Mouse (Mus musculus) ZHBTc4 (cell line): ENCODE data around the gene Ptprb.

ENCODE experiments used
- DNase-seq: peaks from one replicate; pipeline ENCODE4 v3.0.0-alpha.2; 2011; ENCODE audit warnings: low read depth, low spot score

Ptprb gene

DNA sequence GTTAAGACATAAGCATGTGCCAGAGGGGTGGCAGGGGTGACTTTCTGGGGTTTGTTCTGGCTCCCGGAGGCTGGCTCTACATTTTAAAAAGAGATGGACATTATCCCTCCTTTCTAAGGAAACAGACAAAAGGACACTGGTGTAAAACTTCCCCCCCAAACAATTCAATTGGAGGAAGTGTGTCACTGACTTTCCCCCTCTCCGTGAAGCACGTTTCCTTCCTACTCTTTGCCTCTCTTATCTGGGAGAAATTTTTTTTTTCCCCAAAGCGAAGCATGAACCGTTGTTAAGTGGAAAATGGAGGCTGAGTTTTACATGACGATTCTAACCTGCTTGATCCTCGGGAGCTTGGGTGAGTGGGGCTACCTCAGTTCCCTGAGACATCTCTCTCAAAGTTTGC, at the start of gene Ptprb:
TSS of gene Ptprb (plus strand) at position 244 of the 400 bp plus-strand sequence.
- no peak for DNase-seq

DNA sequence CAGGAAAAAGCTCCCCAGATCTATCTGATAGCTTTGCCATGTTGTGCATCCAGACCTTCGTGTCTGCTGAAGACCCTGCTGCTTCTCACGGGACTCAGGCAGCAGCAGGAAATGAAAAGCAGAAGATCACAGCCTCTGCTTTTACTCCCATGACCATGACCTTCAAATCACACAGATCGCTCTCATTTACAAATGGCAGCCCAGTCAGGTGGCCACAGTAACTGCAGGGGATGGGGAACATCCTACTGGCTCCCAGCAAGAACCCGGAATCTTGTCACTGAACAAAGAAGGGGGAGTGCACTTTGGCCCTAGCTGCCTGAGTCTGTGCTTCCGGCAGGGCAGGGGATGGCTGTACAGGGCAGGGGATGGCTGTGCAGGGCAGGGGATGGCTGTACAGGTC, 40.0 kb upstream of the Ptprb start:
- DNase-seq, result peak; percentile 34

DNA sequence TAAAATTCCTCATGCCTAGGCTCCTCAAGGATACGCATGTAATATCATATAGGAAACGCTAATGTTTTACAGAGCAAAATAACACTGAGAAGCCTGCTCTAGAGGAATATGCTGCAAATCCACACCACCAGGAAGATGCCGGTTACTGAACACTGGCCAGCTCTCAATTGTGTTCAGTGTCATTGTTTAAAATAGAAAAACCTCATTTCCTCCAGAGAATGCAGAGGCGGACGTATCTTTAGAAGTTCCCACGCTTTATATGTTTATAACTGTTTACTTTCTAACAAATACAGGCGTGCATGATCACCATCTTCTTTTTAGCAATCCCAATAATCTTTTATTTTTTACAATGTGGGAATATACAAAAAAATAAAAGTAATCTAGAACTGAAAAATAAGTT, 33.1 kb upstream of the Ptprb start:
- no peak for DNase-seq

DNA sequence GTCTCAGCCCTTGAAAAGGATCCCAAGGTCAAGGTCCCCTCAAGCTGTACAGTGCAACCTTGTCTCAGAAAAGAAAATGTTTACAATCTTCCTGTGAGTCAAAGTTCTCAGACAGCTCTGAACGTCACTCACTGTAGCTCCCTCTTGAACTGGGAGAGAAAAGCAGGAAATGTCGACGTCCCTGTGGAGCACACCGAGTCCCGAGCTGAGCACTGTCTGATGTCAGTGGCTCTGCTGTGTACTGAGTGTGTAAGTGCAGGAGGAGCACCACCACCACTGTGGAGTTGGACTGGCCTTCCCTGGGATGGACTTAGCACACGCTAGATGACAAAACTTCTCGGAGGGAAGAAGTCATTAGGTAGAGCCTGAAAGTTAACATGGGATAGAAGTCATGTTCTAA, 31.9 kb upstream of the Ptprb start:
- DNase-seq, result no peak

DNA sequence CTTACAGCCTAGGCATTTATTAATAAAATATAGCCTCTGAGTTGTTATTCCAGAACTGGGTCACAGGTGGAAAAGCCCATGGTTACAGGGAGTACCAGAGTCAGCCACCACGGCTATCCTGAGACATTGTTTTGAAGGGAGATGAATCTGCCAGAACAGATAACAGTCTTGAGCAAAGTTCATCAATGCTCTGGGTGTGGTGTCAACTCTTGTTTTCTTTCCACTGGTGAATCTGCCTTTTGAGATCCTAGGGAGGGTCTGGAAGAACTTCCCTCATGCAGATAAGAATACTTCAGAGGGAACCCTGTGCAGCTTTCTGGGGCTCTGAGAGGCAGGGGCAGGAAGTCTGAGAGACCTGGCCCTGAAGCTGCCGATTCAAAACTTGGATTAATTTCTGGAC, 29.7 kb upstream of the Ptprb start:
- no peak for DNase-seq

DNA sequence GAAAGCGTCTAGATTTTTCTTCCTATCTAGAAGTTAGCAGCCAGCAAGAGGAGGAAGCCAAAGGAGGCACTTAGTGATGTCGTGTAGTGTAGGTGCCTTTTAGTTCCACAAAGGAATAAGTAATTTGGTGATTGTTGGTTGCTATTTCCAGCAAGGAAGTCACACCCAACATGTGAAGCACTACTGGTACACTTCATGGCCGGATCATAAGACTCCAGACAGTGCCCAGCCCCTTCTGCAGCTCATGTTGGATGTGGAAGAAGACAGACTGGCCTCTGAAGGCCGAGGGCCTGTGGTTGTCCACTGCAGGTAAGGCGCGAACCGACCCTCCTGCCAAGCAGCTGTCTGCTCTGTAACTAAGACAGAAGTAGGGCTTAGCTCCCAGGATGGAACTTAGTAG, 22.7 kb upstream of the Ptprb start:
- DNase-seq, result no peak

DNA sequence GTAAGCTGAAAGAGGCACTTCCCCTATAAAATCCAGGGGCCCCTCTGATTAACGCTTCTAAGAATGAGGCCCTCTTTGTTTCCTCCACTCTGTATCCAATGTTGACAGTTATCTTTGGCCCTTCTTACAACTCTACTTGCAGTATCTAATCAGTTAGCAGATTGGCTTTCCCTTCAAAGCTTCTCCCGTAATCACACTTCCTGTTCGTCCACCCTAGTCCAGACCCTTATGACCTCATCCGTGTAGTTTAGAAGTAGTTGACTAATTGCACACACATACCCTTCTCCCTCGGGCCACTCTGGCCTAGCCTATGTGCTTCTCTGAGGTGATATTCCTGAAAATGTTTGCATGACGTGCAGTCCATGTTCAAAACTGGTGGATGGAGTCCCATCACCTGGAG, 21.4 kb upstream of the Ptprb start:
- no peak for DNase-seq

DNA sequence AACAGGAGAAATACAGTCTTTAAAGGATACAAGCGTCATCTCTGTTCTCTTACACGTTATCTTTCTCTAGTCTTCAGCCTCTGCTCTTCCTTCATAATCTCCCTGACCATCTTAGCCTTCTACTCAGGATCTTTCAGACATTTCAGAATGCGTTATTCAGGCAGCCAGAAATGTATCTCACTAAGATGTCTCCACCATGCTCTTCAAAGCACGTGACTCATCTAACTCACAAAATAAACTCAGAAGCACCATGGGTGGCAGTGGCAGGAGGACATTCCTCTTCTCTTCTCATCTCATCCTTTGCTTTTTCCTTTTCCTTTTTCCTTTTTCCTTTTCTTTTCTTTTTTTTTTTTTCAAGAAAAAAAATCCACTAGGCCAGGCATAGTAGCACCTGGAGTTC, 16.0 kb upstream of the Ptprb start:
- no peak for DNase-seq

DNA sequence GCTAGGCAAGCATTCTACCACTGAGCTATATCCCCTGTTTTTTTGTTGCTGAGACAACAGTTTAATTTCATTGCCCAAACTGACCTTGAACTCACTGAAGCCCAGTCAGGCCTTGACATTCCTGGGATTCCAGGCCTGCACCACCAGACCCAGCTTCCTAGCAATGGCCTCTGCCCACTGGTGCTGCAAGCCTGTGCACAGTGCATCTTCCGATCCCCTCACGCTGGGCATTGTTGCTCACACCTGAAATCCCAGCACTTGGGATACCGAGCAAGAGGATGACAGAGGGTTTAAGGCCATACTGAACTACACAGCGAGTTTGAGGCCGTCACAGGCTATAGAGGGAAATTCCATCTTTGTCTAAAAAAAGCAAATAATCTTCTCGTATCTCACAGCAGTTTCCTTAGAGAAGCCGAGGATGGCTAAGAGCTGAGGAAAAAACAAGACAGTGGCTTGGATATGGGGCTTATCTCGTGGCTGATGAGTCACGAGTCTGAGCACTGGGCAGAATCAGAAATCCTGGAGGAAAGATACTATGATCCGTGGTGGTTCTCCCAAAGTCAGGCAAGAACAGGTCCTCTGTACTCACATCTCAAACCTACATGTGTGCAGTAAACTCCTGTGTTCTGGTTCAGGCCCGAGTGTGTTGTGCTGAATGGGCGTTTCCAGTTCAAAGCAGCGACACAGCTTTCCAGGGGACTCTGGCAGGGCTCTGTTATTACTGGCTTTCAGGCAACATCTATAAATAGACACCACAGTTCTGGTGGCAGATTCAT, 14.5 kb upstream of the Ptprb start:
- peak; percentile 66 for DNase-seq

DNA sequence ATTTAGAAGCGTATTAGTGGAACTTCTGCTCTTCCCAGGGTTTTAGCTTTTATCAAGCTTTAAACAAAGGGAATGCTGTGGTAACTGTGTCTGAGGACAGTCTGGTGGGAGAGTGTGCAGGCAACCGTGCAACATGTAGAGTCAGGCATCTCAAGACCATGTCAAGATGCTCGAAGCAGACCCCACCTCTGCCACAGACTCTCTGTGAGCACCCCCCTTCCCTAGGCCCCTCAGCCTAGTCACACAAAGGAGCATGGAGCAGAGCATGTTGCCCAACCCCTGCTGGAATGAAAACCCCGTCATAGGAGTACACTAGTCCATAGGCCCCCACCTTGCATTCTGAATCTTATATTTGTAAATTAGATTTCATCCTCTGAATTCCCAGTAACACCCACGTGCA, 13.8 kb upstream of the Ptprb start:
- DNase-seq, result no peak

DNA sequence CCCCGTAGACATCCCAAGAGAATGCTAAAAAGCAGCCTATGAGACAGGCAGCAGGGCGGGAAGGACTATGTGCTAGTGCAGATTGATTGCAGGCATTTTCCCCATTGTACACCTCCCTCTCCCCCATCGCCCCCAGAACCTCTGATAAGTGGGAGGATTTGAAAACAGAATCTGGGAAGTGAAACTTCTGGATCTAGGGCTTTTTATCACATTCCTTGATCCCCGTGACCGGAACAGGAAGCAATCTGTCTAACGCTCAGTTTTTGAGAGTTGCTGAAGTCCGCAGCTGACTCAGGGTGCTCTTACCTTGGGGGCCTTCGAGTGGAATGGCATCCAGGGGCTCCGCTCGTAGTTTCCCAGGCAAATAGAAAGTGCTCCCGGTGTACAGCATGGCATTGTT, 10.8 kb upstream of the Ptprb start:
- DNase-seq, result no peak

DNA sequence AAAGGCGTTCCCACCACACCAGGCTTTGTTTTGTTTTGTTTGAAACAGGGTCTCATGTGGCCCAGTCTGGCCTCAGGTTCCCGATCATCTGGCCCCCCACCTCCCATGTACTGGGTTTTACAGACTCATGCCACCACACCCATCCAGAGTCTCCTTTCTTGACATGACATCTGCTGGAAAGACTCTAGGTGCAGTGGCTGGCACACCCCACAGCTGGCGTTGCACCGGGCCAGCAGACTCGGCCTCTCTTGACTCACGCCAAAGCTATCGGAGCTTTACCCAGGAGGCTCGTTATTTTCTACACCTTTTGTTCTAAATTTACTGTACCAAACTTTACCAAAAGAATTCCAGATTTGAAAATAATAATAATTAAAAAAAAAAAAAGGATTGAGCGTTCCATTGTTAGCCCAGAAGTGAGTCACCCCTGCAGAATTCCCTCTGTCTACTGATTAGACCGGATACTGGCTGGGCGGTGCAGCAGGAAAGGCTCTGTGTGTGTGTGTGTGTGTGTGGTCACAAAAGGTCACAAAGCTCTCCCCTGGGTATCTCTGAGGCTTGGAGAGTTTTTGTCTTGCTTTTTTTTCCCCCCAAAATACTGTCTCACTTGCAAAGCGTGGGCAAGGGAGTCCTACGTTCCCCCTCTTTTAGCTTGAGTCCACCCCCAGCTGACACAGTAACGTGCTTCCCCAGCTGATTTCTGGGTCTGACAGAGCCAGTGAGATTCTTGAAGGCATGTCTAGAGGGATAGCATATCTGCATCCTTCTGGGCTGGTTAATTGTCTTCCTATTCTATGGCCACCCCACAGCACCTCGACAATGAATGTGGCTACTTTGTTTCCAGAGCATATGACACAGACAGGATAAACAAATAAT, 8.5 kb upstream of the Ptprb start:
- DNase-seq, result no peak

DNA sequence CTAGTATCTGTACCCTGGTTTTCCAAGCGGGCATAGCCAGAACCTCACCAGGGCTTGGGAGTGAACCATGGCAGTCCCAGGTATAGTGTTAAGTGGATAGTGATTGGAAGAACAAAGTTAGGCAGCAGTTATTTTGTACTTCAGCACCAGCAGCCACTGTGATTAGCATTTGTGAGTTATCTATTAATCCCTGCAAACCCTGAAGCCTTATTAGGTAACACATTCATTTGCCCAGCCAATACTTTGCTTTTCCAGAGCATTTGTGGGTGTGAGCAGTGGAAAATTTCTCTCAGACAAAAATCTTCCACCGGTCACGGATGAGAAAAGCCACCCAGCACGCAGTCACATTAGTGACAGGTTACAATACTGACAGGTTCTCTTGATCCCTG, 7.9 kb upstream of the Ptprb start:
- DNase-seq, result no peak

DNA sequence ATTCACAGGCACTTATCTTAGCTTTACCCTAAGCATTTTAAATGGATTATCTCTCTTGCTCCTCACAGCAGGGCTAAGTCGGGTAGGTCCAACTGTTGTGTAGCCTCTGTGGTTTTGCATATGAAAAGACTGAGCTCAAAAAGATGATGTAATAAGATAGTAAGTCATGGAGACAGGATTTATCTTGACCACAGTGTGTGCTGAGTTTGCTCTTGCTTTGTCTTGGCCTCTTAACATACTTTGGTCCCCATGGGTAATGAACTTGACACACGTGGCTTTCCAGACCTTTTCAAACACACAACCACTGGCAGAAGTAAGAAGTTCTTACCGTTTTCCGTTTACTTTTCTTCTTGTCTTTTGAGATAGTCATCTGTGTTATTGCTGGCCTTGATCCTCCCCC, 7.0 kb upstream of the Ptprb start:
- DNase-seq, result no peak

DNA sequence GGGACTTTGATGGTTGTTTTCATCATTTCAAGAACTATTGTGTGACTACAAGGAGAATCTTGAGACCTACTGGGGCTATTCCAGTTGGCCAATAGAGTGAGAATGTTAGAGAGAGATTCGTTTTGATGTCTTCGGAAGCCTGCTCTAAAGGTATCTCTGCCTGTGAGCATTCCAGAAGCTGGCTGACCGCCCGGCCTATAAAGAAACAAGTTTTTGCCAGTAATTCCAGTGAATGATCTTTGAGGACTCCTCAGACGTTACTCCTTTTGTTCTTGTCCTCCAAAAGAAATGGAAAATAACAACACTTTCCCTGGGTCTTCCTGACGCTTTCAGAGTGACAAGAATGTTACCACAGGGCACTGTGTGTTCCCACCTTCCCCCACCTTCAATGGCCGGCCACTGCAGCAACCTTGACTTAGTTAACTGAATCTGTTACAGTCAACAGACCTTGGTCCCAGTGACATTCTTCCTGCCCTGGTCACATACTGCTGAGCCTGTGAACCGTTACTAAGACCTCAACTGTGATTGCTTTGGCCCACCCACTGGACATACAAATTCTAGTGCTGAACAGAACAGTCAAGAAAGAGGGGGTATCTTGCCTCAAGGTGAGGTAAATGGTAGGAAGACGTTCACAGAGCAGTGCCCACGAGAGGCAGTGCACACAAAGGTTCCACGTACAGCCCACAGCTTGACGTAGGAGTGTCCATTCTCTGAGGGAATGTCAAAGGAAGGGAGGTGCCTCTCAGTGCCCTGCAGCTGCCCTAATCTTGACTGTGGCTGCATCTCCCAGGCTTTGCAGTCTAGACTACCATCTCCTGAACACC, 4.5 kb upstream of the Ptprb start:
- no peak for DNase-seq

DNA sequence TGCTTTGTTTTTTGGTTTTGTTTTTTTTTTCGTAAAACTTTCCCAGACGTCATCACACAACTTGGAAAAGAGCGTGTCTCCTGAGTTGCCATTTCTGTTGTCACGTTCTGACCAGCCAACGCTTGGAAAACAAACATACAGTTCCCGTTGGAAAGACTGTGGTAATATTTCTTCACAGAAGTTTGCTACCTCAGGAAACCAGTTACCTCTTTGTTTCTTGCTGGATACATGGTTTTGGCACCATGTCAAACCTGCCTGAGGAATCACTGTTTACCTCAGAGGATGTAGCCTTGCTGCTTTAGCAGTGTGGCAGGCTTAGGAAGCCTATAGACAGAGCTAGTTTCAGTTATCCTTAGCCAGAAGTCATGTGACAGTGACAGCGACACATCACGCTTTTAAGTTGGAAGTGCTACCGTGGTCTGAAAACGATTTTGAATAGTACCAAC, 3.8 kb upstream of the Ptprb start:
- no peak for DNase-seq

DNA sequence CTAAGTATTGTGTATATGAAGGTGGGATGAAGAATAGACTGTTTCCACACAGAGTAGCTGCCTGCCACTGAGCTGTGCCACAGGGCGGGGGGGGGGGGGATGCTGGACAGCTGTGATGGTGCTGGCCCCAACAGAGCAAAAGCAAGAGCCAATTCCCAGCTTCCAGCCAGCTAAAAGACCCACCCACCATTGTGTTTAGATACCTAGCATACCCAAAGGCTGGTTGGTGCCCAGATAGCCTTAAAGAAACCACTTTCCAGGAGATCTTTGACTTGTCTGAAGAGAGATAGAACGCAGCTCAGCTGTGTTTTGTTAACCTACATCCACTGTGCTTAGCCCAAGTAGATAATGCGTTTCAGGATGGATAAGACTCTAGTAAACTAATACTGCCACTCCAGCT, 3.2 kb upstream of the Ptprb start:
- DNase-seq, result no peak

DNA sequence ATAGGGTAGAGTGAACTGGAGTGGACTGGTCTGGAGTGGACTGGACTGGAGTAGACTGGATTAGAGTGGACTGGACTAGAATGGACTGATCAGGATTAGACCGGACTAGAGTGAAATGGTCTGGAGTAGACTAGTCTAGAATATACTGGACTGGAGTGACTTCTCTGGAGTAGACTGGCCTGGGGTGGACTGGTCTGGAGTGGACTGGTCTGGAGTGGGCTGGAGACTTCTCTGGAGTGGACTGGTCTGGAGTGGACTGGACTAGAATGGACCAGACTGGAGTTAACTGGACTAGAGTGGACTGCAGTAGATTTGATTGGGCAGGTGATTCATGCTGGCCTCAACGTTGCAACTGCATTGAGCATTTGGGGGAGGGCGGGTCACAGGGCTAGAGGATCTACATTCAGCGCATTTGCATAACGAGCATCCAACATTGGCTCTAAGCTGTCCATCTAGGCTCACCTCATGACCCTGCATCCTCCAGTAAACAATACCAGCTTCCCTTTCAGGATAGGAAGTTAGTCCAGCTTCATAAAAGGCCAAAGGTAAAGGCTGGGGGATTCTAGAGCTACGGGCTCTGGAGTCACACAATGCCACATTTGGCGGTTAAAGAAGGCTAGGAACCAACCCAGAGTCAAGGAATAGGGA, 11.5 kb downstream of the Ptprb start:
- no peak for DNase-seq

DNA sequence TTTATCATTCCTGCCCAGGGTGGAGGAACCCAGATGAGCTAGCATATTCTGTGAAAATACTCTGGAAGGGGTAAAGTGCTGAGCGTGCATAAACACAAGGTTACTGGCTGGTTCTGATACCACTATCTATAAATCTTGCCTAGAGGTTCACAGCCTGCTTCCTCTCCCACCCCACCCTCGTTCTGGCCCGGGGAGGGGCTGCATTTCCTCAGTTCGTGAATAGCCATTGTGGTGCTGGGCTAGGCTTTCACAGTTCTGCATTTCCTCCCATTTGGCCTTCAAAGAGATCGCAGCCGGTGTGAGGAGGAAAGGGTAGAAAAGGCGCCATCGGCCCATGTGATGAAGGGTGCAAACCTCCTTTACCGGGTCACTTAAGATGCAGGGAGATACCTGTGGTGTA, 12.8 kb downstream of the Ptprb start:
- DNase-seq, result peak; percentile 86

DNA sequence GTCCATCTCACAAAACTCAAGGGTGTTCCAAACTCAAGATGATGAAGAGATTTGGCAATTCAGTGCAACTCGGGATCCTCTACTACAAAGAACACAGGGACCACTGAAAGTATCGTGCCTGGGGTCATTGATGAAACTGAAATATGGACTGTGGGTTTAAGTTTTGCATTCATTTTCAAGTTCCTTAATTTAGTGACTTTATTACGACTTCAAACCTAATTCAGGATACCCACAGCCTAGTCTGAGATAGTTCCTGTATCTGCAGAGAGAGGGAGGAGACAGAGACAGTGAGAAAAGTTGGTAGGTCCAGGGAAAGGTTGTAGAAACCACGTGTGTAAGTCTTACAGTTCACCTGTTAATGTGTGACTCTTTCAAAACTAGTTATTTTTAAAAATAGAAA, 15.2 kb downstream of the Ptprb start:
- DNase-seq, result no peak

DNA sequence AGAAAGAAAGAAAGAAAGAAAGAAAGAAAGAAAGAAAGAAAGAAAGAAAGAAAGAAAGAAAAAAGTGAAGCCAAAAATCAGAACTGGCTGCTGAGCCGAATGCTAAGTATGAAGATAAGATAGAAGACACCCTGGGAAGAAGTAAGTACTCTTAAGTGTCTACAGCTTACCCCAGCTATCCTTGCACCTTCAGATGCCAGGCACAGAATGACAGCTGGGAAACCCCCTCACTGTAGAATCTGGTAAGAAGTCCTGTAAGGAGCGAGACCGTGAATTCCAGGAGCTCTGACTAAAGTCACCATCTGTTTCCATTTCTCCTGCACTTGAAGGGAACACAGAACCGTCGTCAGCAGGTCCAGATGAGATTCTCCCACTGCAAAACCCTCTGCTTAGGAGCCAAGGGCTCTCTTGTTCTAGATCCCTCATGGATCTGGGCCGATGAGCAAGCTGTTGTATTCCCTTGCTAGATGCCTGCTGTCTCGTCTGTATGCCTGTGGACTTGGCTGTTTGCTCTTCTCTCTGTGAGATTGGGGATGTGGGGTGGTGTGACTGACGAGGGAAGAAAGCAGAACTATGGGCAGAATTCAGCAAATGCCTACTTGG, 15.9 kb downstream of the Ptprb start:
- no peak for DNase-seq
